Mouse (Mus musculus) kidney, postnatal 4 days (tissue): ENCODE data around the gene Wdr34.

Experiments used
- DNase-seq, 2 experiments: peaks; one replicate each; pipeline ENCODE4 v3.0.0; 2021; ENCODE audit warnings: mixed read lengths in 2 of 2

Gene Wdr34

GRCm38 (mm10) chr2:30048699-30049388 is at the start of gene Wdr34:
Gene Wdr34, minus strand, starts transcription at chr2:30048881.
- DNase-seq = peak; percentile 99

- peak; percentile 81 to 83 for DNase-seq
Measured at GRCm38 (mm10) chr2:30095882-30096527, 47.3 kb upstream of the Wdr34 start.

GRCm38 (mm10) chr2:30094208-30094588 is 45.5 kb upstream of the Wdr34 start:
- DNase-seq = peak; percentile 29 to 38

GRCm38 (mm10) chr2:30093471-30094207 is 45.0 kb upstream of the Wdr34 start, which contains the start of gene Zdhhc12:
Gene Zdhhc12, minus strand, starts transcription at chr2:30093648.
- peak; percentile 94 to 97 for DNase-seq

- DNase-seq = no peak
Measured at GRCm38 (mm10) chr2:30092280-30092918, 43.7 kb upstream of the Wdr34 start.

GRCm38 (mm10) chr2:30091521-30091920 is 42.8 kb upstream of the Wdr34 start:
- no peak for DNase-seq

GRCm38 (mm10) chr2:30087310-30087709 is 38.6 kb upstream of the Wdr34 start:
- DNase-seq = no peak

GRCm38 (mm10) chr2:30084632-30085031 is 36.0 kb upstream of the Wdr34 start:
- no peak for DNase-seq

- DNase-seq = no peak
Measured at GRCm38 (mm10) chr2:30084113-30084512, 35.4 kb upstream of the Wdr34 start.

GRCm38 (mm10) chr2:30080181-30080800 is 31.6 kb upstream of the Wdr34 start:
- DNase-seq = no peak

GRCm38 (mm10) chr2:30078760-30079159 is 30.1 kb upstream of the Wdr34 start:
- no peak for DNase-seq

GRCm38 (mm10) chr2:30078349-30078712 is 29.6 kb upstream of the Wdr34 start:
- DNase-seq = peak; percentile 31 to 48

- peak; percentile 92 to 94 for DNase-seq
Measured at GRCm38 (mm10) chr2:30077502-30078348, 29.0 kb upstream of the Wdr34 start, which contains the start of gene Pkn3. Gene Pkn3, plus strand, starts transcription at chr2:30077684.

GRCm38 (mm10) chr2:30076959-30077358 is 28.3 kb upstream of the Wdr34 start:
- no peak for DNase-seq

- no peak for DNase-seq
Measured at GRCm38 (mm10) chr2:30076439-30076838, 27.8 kb upstream of the Wdr34 start.

GRCm38 (mm10) chr2:30075625-30076024 is 26.9 kb upstream of the Wdr34 start:
- no peak for DNase-seq

GRCm38 (mm10) chr2:30073285-30073684 is 24.6 kb upstream of the Wdr34 start:
- DNase-seq = no peak

- DNase-seq = no peak
Measured at GRCm38 (mm10) chr2:30072875-30073274, 24.2 kb upstream of the Wdr34 start.

- DNase-seq = no peak
Measured at GRCm38 (mm10) chr2:30067962-30068361, 19.3 kb upstream of the Wdr34 start.

- peak; percentile 65 to 77 for DNase-seq
Measured at GRCm38 (mm10) chr2:30067031-30067888, 18.6 kb upstream of the Wdr34 start.
